Mouse (Mus musculus): Measurements from ENCODE around the gene Adcy9.

DNA sequence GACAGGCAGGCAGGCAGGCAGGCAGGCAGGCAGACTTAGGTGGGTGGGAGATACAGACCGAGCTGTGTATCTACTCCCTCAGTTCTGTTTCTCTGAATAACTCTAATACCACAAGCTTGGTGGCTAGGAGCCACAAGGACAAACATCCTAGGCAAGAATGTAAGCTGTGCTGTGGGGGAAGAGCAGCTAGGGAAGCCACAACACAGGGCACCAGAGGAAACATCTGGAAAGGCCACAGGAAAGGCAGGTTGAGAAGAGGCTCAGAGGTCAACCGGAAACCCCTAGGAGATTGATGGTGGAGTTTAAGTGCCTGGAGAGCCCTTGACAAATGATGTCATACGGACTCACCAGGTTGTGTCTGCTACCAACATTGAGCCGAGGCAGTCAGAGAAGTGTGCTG lies 16.4 kb upstream of the Adcy9 start:
- no peak for TF ChIP-seq POLR2A (IDR thresholded peaks at IDR 0.05; ENCODE audit: extremely low read depth, insufficient read depth, low read length)
- TF ChIP-seq CTCF (IDR thresholded peaks at IDR 0.05; ENCODE audit: low read depth, low read length) = no peak
